Mouse (Mus musculus): ENCODE measurements at regions not wholly inside any gene's neighbourhood (a gene's known extent, or its start where the extent isn't known, plus 50 kb on each side); places are given as distances from the start of the nearest gene placed in this dataset.

- TF ChIP-seq CTCF (IDR thresholded peaks at IDR 0.05; ENCODE audit: low read depth, low read length), result no peak
- no peak for TF ChIP-seq POLR2A (IDR thresholded peaks at IDR 0.05; ENCODE audit: borderline replicate concordance, low read depth, low read length)
Observed at GRCm38 (mm10) chr5:150891262-150891940, 61.0 kb upstream of the Kl start.

All from bone marrow macrophage, adult 2 months (primary cell).